Mouse (Mus musculus) thymus, adult 18-20 months (tissue): ENCODE results near the gene Ism2.
"Not testable (repeated sequence)": the region's sequence is repeated elsewhere in the genome, so short reads cannot be mapped to it uniquely, and the experiment has no call there.

ENCODE experiments used
- DNase-seq, 2 experiments: peaks; one replicate each; pipeline ENCODE4 v3.0.0; 2022; ENCODE audit warnings: mixed read lengths in 2 of 2

The Ism2 gene

DNA sequence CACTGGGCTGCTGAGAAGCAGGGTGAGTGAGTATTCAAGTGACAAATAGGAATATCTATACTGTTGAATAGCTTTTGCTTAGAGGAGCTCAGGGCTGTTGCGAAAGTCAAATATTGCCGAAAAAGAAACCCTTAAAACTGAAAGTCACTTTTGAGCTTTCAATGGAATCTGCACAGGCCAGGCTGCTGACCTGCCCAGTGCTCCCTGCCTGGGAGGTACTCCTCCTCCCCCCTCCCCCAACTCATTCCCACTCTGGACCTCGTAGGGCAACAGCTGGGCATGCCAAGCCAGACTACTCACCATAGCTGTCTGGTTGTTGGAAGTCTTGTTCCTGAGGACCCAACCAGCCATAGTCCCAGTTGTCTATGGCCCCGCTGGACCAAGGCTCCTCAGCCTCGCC, 14.8 kb downstream of the Ism2 start:
- no peak for DNase-seq

DNA sequence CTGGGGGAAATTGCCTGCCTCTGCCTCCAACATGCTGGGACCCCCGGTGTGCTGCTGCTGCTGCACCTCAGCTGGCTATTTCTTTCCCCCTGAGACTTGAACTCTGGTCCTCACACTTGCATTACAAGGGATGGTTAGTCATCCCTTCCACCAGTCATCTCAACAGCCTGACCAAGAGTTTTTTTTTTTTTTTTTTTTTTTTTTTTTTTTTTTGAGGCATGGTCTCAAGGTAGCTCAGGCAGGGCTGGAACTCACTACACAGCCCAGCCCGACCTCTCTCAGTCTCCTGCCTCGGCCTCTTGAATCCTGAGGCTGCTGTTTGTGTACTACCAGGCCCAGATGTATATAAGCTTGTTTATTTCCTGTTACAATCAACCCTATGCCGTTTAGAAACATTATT, 15.2 kb downstream of the Ism2 start:
- no peak for DNase-seq

DNA sequence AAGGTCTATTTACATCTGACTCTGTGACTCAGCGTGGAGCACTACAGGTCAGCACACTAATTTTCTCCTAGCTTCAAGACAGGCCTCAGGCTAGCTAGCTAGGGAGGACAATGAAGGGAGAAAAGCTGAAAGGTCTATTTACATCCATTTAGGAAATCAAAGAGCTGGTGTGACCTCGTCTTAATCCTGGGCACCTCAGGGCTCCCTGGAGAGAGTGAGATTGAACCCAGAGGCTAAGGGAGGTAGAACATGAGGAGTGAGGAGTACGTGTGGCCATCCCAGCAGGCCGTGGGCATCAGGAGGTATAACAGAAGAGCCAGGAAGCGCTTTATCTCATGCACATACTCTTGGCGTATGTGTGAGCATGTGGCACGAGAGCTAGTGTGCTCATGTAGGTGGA, 15.8 kb downstream of the Ism2 start:
- DNase-seq = no peak

GRCm38 (mm10) chr12:87282743-87283142, 16.8 kb downstream of the Ism2 start:
- no peak for DNase-seq

- no peak for DNase-seq
Measured at GRCm38 (mm10) chr12:87281766-87282165, 17.7 kb downstream of the Ism2 start.

GRCm38 (mm10) chr12:87279879-87280278, 19.6 kb downstream of the Ism2 start:
- no peak for DNase-seq

DNA sequence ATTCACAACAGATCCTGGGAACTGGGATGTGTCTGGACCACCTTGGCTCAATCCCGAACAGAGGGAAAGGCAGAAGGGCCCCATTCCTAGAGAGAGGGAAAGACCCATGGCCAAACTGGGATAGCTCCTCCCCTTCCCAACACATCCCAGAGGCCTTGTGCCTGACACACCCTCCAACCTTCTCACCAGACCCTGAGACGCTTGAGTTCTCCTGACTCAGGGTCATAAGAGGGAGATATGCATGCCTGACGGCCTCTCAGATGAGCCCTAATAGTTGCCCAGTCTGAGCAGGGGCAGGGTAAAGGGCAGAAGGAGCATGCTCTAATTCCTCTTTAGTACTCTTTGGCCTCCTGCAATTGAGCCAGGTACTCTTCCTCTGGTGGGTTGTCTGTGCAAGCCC, 20.2 kb downstream of the Ism2 start:
- DNase-seq = no peak

DNA sequence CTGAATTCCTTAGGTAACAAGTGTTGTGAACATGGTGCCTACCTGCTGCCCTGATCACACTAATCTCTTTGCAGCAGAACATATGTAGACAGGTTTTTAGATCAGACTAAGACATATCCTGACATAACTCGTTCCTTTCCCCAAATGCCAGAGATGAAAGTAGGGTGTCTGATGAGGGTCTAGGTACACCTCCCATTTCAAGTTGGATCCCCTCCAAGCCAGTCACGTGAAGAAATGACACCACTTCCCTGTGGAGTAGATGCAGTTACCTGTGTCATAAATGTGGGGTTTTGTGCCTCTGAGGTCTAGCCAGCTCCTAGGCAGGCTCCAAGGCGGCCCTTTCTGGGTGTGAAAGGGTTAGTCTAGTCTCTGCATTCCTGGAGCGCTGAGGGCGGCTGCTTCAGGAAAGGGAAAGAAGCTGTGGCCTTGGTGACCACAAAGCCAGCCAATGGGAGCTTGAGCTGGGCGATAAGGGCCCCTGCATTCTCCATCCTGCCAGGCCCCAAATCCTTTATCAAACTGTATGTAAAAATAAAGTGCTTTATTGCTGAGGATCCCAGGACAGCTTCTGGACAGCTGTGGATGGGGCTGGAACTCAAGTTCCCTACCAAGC, 21.3 kb downstream of the Ism2 start:
- DNase-seq = no peak

- not testable (repeated sequence) for DNase-seq
Measured at GRCm38 (mm10) chr12:87277251-87277650, 22.3 kb downstream of the Ism2 start.

DNA sequence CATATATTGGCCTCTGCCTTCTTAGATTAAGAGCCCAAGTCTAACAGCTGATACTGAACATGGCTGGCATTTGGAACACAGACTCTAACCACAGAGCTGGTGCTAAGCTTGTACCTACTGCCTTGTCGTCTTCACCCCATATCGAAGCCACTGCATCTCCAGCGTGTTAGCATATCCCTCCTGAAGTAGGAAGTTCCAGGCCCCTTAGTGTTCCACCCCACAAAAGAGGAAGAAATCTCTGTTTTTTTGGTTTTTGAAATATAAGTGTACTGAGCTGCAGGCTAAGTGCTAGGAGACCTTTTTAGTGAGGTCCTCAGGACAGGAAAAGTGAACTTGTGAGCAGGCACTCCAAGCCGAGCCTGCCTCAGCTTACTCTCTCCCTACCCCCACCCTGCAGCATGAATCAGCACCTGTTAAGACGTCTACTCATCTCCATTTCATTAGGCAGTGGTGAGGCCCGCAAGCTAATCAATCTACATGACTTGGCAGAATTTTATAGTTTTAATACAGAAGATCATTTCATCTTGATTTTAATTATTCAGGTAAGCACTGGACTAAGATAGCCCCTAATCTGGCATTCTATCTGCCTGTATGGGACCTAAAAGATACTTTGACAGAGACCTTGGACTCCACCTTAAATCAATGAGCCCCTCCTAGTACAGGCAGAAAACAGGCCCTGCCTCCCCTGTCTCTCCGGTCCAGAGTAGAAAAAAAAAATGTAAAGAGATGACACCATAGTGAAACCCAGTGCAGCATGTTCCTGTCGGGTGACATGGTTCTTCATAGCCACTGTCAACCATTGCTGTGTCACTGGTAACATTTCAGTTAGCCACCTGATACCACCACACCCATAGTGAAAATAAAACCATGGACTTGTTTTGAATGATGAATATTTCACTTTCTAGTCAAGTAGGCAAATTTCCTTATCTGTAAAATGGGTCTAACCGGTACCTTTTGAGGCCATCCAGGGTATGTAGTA, 24.4 kb downstream of the Ism2 start:
- no peak for DNase-seq

GRCm38 (mm10) chr12:87267682-87268081, 31.8 kb downstream of the Ism2 start:
- no peak for DNase-seq

DNA sequence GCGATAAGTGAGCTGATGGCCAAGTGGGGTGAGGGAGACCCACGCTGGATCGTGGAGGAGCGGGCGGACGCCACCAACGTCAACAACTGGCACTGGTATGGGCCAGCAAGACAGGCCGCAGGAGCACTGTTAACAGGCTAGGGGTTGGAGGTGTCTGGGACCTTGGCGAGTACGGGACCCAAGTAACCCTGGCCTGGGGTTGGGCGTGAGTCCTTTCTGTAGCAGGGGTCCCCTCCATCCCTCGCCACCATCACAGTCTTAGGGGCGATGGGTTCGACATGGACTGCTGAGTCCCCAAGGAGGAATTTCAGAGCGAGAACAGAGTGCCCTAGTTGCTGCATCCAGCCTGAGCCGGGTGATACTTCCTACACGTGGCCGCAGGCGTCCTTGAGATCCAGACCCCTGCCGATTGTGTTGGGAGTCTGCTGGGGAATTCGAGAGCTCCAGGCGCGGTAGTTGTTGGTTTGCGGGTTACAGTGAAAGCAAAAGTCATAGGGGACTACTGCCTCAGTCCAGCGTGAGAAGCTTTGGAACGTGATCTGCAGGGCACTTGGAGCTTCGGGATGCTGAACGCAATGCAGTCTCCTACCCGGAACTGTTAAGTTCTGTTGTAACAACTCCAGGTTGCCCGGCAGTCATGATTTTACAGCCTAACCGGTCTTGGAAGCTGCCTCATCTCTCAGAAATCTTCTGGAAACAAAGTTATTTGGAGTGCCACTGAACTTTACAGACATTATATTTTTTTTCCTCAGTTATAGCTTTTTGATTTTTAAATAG, 32.5 kb downstream of the Ism2 start:
- DNase-seq = no peak

GRCm38 (mm10) chr12:87266108-87266826, 33.2 kb downstream of the Ism2 start, which contains the start of the genes Vipas39 and Ahsa1:
Vipas39 (minus strand) TSS chr12:87266256.
Ahsa1 (plus strand) TSS chr12:87266479.
- DNase-seq = peak; percentile 79 to 90

- DNase-seq = no peak
Measured at GRCm38 (mm10) chr12:87265444-87265843, 34.1 kb downstream of the Ism2 start.

DNA sequence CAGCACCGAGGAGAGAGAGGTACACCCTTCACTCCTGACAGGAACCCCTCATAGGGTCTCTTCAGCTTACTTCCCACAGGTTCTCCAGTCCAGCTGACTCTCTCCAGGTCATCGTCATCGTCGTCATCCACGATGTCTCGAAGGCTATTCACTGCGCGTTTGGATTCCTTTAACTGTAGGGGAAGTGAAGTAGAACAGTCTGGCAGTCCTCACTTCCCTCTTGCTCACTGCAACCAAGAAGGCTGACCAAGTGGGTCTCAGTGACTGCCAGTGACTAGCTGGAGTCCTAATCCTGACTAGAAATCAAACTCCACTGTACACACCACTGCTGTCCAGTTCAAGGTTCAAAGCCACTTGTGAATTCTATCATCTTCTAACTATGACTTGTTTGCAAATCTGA, 38.9 kb downstream of the Ism2 start:
- no peak for DNase-seq

GRCm38 (mm10) chr12:87256629-87257028, 42.9 kb downstream of the Ism2 start:
- no peak for DNase-seq

DNA sequence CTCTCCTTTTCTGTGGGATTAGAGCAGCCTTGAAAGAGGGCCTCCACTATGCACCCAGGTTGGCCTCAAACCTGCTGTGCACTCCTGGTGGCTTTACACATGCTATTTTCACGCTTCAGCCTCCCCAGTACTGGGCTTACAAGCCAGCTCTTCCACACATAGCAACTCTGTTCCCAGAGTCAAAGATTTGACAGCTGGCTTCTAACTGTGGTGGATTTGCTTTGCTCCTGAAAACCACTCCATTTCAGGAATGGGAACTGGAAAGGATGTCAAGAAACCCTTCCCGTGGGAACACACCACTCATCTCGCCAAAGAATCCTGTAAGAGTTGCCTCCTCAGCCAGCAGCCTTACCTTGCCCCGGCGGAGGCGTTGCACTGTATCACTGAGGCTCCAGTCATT, 45.6 kb downstream of the Ism2 start:
- DNase-seq = no peak

DNA sequence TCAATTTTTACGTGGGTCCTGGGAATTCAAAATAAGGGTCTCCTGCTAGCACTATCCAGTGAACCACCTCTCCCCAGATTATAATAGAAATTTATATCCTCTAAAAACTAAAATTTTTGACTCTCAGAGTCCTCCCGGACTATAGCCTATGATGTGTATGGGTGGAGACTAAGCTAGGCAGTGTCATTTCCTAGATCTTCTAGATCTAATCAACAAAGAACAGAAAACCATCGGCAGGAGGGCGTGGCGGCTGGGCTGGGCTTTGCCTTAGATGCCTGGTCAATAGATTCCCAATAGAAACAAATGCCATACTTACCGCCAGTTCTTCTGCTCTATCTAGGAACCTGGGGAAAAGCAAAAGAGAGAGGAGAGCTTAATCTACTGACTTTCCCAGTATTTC, 49.3 kb downstream of the Ism2 start:
- no peak for DNase-seq

- no peak for DNase-seq
Measured at GRCm38 (mm10) chr12:87238632-87239031, 60.9 kb downstream of the Ism2 start, which contains the start of gene Noxred1. Noxred1 (minus strand) TSS chr12:87238732.

DNA sequence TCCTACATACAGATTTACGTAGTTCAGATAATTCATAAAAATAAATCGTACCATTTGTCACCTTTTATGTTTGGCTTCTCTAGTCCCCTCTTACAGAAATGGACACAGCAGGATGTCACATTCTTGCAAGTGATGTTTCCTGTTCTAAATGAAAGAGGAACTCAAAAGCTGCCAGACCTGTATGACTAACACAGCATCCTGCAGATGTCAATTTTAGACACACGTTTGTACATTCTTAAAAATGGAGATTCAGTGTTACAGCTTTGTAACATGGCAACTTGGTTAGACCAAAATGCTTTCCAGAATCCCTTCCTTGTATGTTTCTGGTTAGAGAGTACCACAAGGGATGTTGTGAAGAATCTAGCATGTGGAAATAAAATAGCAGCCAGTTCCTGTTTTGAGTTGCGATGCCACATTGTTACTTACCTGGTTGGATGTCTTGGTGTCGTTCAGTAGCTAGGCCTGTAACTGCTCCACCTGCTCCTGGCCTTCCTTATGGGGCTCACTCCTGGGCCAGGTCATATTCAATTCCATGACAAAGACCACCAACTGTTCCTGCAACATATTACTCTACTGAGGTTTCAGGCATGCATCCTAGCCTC, 62.5 kb downstream of the Ism2 start:
- no peak for DNase-seq

- no peak for DNase-seq
Measured at GRCm38 (mm10) chr12:87230379-87230895, 69.1 kb downstream of the Ism2 start.

DNA sequence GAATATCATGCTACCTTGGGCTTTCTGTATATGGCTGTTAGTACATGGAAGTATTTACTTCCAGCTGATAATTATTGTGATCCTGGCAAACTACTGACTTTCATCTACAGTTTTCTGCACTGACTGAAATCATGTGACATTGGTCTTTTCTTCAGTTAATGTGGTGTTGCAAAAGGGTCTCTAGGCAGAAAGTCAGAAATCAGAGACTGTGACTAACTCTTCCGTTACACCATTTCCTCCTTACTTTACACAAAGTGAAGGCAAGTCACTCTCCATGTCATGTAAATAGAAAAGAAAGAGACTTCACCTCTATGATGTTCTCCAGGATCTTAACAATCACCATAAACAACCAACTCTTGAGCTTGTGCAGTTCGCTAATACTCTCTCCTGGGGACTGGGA, 69.9 kb downstream of the Ism2 start:
- no peak for DNase-seq
